Mouse (Mus musculus) myocyte (in vitro differentiated cells): ENCODE results near the gene Kcna3. TPM values are rescaled to one million over a fixed set of nuclear protein-coding genes. Genes with fewer than 3 reads are reported as not detected.

Experiments
- H3K27me3 ChIP-seq: one replicate; pipeline ENCODE4 v1.6.1; 2011; ENCODE audit not compliant: control insufficient read depth, insufficient read depth, insufficient read length
- H3K36me3 ChIP-seq: one replicate; pipeline ENCODE4 v1.6.1; 2011; ENCODE audit not compliant: control insufficient read depth, insufficient read depth
- H3K4me2 ChIP-seq: one replicate; pipeline ENCODE4 v1.6.1; 2011; ENCODE audit warnings: low read depth, control low read depth
- H3K4me3 ChIP-seq: one replicate; pipeline ENCODE4 v1.5.1; 2011; ENCODE audit warnings: mild to moderate bottlenecking, control low read depth, moderate library complexity
- H3K79me2 ChIP-seq: one replicate; pipeline ENCODE4 v1.6.1; 2011; ENCODE audit not compliant: control insufficient read depth, insufficient read depth
- H3ac ChIP-seq: one replicate; pipeline ENCODE4 v1.6.1; 2011; ENCODE audit not compliant: control insufficient read depth, insufficient read length
- CEBPB ChIP-seq: IDR thresholded peaks from 2 replicates; pipeline ENCODE4 v1.6.1; 2011; ENCODE audit warnings: mild to moderate bottlenecking, moderate library complexity; ENCODE audit not compliant: poor library complexity, insufficient read depth, severe bottlenecking
- E2F4 ChIP-seq: IDR thresholded peaks from one replicate; pipeline ENCODE4 v1.6.1; 2011; ENCODE audit warnings: mild to moderate bottlenecking, control low read depth, moderate library complexity; ENCODE audit not compliant: insufficient read depth
- MAX ChIP-seq: IDR thresholded peaks from one replicate; pipeline ENCODE4 v1.6.1; 2011; ENCODE audit warnings: low read depth, mild to moderate bottlenecking, control low read depth
- MYOD1 ChIP-seq, 3 experiments: IDR thresholded peaks; one replicate each; pipeline ENCODE4 v1.6.1; 2011; ENCODE audit warnings: control low read depth in 2 of 3, low read depth in 2 of 3, mild to moderate bottlenecking in 2 of 3, moderate library complexity in 1 of 3; ENCODE audit not compliant: insufficient read length in 2 of 3, control insufficient read depth in 1 of 3
- MYOG ChIP-seq, 3 experiments: IDR thresholded peaks; one replicate each; pipeline ENCODE4 v1.6.1; 2011; ENCODE audit warnings: control low read depth in 2 of 3, low read depth in 2 of 3, mild to moderate bottlenecking in 2 of 3; ENCODE audit not compliant: insufficient read length in 2 of 3, control insufficient read depth in 1 of 3, insufficient read depth in 1 of 3
- POLR2A ChIP-seq: IDR thresholded peaks from one replicate; pipeline ENCODE4 v1.6.1; 2011; ENCODE audit warnings: low read depth, mild to moderate bottlenecking, control low read depth, moderate library complexity; ENCODE audit not compliant: insufficient read length
- POLR2AphosphoS2 ChIP-seq: IDR thresholded peaks from one replicate; pipeline ENCODE4 v1.6.1; 2011; ENCODE audit warnings: low read depth, control low read depth; ENCODE audit not compliant: insufficient read length
- REST ChIP-seq: IDR thresholded peaks from one replicate; pipeline ENCODE4 v1.6.1; 2011; ENCODE audit warnings: mild to moderate bottlenecking, control low read depth, moderate library complexity; ENCODE audit not compliant: insufficient read depth, insufficient read length
- SRF ChIP-seq: IDR thresholded peaks from one replicate; pipeline ENCODE4 v1.6.1; 2011; ENCODE audit warnings: low read depth; ENCODE audit not compliant: control insufficient read depth, insufficient read length
- TCF12 ChIP-seq: IDR thresholded peaks from one replicate; pipeline ENCODE4 v1.6.1; 2011; ENCODE audit warnings: mild to moderate bottlenecking, control low read depth; ENCODE audit not compliant: poor library complexity, insufficient read depth, severe bottlenecking
- TCF3 ChIP-seq: IDR thresholded peaks from one replicate; pipeline ENCODE4 v1.6.1; 2011; ENCODE audit warnings: low read depth, control low read depth; ENCODE audit not compliant: insufficient read length
- USF1 ChIP-seq: IDR thresholded peaks from one replicate; pipeline ENCODE4 v1.6.1; 2011; ENCODE audit warnings: low read depth, mild to moderate bottlenecking, control low read depth, moderate library complexity
- polyA plus RNA-seq: library from polyadenylated mRNA; unstranded; fragments of >200 nt; fragmentation: generic; extraction: Trizol; gene quantifications from one replicate; pipeline ENCODE4 v1.2.1, GENCODE M21; 2012; ENCODE audit warnings: missing spikeins

Gene Kcna3
- polyA plus RNA-seq, 1 experiment = 0.07 TPM

- Histone ChIP-seq H3K4me2 (no peak overlapping the region), H3ac (no peak overlapping the region), H3K27me3 (no peaks in the 10 kb centered on the region), H3K79me2 (no peaks in the 10 kb centered on the region), H3K4me3 (no peak overlapping the region), H3K36me3 (no peaks in the 10 kb centered on the region)
- no peak for TF ChIP-seq MYOD1 (IDR thresholded peaks at IDR 0.05; ENCODE audit: control insufficient read depth in 1 of 3, insufficient read length in 2 of 3, low read depth in 2 of 3)
- no peak for TF ChIP-seq MAX
- no peak for TF ChIP-seq POLR2AphosphoS2
- no peak for TF ChIP-seq E2F4
- no peak for TF ChIP-seq POLR2A
- no peak for TF ChIP-seq TCF12
- no peak for TF ChIP-seq REST
- TF ChIP-seq CEBPB = no peak
- no peak for TF ChIP-seq TCF3
Measured at GRCm38 (mm10) chr3:107018286-107018685, 17.7 kb upstream of the Kcna3 start.

- H3K4me2 ChIP-seq = no peak overlapping the region
- H3K4me3 ChIP-seq = no peak overlapping the region
- no peaks in the 10 kb centered on the region for H3K79me2 ChIP-seq
- H3K27me3 ChIP-seq = peaks cover 20% of the 10 kb centered on the region
- H3K36me3 ChIP-seq = no peaks in the 10 kb centered on the region
- no peak overlapping the region for H3ac ChIP-seq
- no peak for TF ChIP-seq MYOG (IDR thresholded peaks at IDR 0.05; ENCODE audit: control insufficient read depth in 1 of 3, insufficient read depth in 1 of 3, insufficient read length in 2 of 3, low read depth in 2 of 3)
- TF ChIP-seq MAX = no peak
- TF ChIP-seq MYOD1 (IDR thresholded peaks at IDR 0.05; ENCODE audit: control insufficient read depth in 1 of 3, insufficient read length in 2 of 3, low read depth in 2 of 3) = no peak
- TF ChIP-seq CEBPB = no peak
- no peak for TF ChIP-seq SRF
- no peak for TF ChIP-seq TCF12
- TF ChIP-seq POLR2AphosphoS2 = no peak
- TF ChIP-seq POLR2A = no peak
- TF ChIP-seq E2F4 = no peak
- TF ChIP-seq REST = no peak
Measured at GRCm38 (mm10) chr3:107031547-107031946, 4.4 kb upstream of the Kcna3 start.

- no peaks in the 10 kb centered on the region for H3K79me2 ChIP-seq
- H3K4me3 ChIP-seq = no peak overlapping the region
- peaks cover 18% of the 10 kb centered on the region for H3K27me3 ChIP-seq
- H3K36me3 ChIP-seq = no peaks in the 10 kb centered on the region
- no peak overlapping the region for H3ac ChIP-seq
- TF ChIP-seq CEBPB (no peak), USF1 (no peak), MYOG (IDR thresholded peaks at IDR 0.05; ENCODE audit: control insufficient read depth in 1 of 3, insufficient read depth in 1 of 3, insufficient read length in 2 of 3, low read depth in 2 of 3) (no peak), TCF12 (no peak), POLR2AphosphoS2 (no peak), SRF (no peak), MAX (no peak), POLR2A (no peak), E2F4 (no peak), REST (no peak), TCF3 (no peak)
- no peak overlapping the region for H3K4me2 ChIP-seq
Measured at GRCm38 (mm10) chr3:107034776-107035175, 1.2 kb upstream of the Kcna3 start.

DNA sequence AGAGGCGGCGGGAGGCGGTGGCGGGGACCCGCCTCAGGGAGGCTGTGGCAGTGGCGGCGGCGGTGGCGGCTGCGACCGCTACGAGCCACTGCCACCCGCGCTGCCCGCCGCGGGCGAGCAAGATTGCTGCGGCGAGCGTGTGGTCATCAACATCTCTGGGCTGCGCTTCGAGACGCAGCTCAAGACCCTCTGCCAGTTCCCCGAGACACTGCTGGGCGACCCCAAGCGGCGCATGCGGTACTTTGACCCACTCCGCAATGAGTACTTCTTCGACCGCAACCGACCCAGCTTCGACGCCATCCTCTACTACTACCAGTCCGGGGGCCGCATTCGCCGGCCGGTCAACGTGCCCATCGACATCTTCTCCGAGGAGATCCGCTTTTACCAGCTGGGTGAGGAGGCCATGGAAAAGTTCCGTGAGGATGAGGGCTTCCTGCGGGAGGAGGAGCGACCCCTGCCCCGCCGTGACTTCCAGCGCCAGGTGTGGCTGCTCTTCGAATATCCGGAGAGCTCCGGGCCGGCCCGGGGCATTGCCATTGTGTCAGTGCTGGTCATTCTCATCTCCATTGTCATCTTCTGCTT lies 580 bp downstream of the Kcna3 start:
- no peaks in the 10 kb centered on the region for H3K36me3 ChIP-seq
- H3ac ChIP-seq = peak overlapping the region; percentile 32
- H3K4me2 ChIP-seq = no peak overlapping the region
- TF ChIP-seq MAX = no peak
- no peak for TF ChIP-seq MYOG (IDR thresholded peaks at IDR 0.05; ENCODE audit: control insufficient read depth in 1 of 3, insufficient read depth in 1 of 3, insufficient read length in 2 of 3, low read depth in 2 of 3)
- TF ChIP-seq REST = no peak
- no peak for TF ChIP-seq CEBPB
- no peak for TF ChIP-seq POLR2AphosphoS2
- peaks cover 14% of the 10 kb centered on the region for H3K27me3 ChIP-seq
- H3K4me3 ChIP-seq = no peak overlapping the region
- no peaks in the 10 kb centered on the region for H3K79me2 ChIP-seq

- Histone ChIP-seq H3ac (no peak overlapping the region), H3K4me3 (no peak overlapping the region), H3K79me2 (no peaks in the 10 kb centered on the region), H3K27me3 (peaks cover 13% of the 10 kb centered on the region), H3K36me3 (no peaks in the 10 kb centered on the region), H3K4me2 (no peak overlapping the region)
- TF ChIP-seq MYOD1 (IDR thresholded peaks at IDR 0.05; ENCODE audit: control insufficient read depth in 1 of 3, insufficient read length in 2 of 3, low read depth in 2 of 3) = no peak
- no peak for TF ChIP-seq MAX
- no peak for TF ChIP-seq USF1
- no peak for TF ChIP-seq TCF3
- TF ChIP-seq CEBPB = no peak
- no peak for TF ChIP-seq MYOG (IDR thresholded peaks at IDR 0.05; ENCODE audit: control insufficient read depth in 1 of 3, insufficient read depth in 1 of 3, insufficient read length in 2 of 3, low read depth in 2 of 3)
Measured at GRCm38 (mm10) chr3:107037105-107037504, 1.1 kb downstream of the Kcna3 start.
